Mouse (Mus musculus) mesoderm, embryonic 11.5 days (tissue): ENCODE measurements at regions not wholly inside any gene's neighbourhood (a gene's known extent, or its start where the extent isn't known, plus 50 kb on each side); places are given as distances from the start of the nearest gene placed in this dataset.

Experiments
- DNase-seq: peaks from one replicate; pipeline ENCODE4 v3.0.0-alpha.2; 2012; ENCODE audit warnings: low read depth, low spot score

DNA sequence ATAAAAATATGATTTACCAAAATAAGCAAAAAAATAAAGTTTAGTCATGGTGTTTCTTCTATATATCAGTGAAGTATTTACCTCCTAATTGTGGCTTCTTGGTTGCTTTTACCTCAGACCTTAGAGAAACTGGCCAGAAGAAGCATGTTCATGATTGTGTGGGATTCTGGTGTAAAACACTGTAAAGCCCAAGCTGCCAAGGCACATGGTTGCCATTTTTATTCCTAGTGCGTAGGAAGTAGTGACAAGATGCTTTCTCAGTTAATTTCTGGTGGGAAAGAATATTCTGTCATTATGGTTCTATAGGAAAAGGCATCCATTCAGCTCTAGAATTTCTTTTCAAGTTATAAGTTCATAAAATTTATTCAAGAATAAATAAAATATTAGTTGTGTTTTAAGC lies 805.2 kb downstream of the Olfm4 start:
- DNase-seq = no peak

DNA sequence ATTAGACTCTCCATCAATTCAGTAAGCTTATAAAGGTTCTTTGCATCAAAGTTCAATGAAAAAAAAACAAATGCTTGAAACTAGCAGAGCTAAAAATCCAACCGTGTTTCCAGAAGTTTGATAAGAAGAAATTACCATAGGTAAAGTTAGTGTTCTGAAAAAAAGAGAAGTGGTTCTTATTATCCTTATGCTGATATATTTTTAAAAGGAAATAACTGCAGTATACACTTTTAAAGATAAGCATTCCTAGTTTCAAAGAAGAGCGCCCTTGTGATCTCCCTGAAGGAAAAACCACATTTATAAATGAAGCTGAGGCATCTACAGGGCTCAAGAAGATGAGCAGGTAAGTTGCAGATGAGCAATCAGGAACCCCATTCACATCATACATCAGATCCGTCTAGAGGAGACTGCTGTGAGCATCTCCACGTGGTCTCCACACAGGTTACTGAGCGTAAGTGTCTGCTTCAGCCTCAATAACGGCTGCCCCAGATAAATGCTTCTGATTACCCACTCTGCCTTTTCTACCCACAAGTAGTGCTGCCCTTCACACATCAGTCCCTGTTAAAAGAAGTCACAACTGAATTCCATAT lies 815.6 kb downstream of the Olfm4 start:
- no peak for DNase-seq

- no peak for DNase-seq
Measured at GRCm38 (mm10) chr14:80830476-80830875, 846.6 kb downstream of the Olfm4 start.

DNA sequence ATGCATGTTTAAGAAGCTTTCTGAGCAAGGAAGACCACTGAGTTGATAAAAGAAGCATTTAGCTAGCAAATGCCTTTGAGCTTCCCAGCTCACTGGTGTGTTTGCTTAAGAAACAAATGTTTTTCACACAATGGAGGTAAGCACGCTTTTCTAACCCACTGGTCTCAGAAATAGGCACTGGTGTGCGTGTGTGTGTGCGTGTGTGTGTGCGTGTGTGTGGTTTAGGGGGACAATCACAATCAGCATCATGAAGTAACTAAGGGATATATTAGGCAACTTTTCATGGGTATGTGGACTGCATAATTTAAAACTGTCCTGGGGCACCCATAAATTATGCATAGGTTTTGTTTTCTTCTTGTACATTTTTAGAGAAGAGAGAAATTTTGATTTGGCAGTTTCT lies 860.7 kb downstream of the Olfm4 start:
- DNase-seq = no peak

DNA sequence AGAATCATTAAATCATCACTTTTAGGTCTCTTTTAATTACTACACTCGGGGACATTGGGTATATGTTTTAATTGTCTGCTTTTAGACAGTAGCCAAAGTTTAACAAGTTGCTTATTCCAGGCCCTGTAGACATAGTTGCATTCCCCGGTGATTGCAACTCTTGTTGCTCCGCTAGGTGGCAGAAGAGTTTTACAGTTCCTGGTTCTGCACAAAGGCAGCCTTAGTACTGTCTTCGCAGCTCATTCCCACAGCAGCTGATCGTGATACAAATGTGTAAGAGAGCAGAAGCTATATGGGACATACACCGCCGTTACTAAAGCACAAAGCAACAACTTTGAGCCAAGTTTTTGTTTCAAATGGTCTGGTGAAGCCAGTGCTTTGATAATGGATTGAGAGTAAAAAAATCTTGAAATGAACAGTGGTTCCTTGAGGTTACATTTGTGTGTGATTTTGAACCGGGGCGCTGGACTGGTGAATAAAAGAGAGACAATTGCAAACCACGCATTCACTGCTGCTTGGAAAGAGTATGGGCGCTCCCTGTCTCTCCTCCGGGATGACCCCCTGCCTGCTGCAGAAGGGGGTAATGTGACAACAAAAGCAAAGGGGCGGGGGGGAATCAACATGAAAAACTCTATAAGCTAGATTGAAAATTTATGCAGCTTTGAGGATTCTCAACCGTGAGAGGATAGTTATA lies 861.8 kb downstream of the Olfm4 start:
- DNase-seq = peak; percentile 81

GRCm38 (mm10) chr14:80846420-80847083 lies 862.7 kb downstream of the Olfm4 start:
- no peak for DNase-seq
